Mouse (Mus musculus) neural tube, embryonic 11.5 days (tissue): Measurements from ENCODE around the gene Pde10a. TPM values are rescaled to one million over a fixed set of nuclear protein-coding genes. Genes with fewer than 3 reads are reported as not detected.
A peak's percentile ranks its signal among the peaks of the same experiment; 100 is the strongest.

Experiments used
- ATAC-seq: fragments of 200-750 bp; cut with Nextera tagmentation; 2 replicates; pipeline ENCODE4 v1.8.0; 2017; ENCODE audit warnings: moderate number of reproducible peaks, mild to moderate bottlenecking, moderate TSS enrichment, moderate library complexity; ENCODE audit not compliant: insufficient read depth, low FRiP score, low TSS enrichment
- DNase-seq: peaks from one replicate; pipeline ENCODE4 v3.0.0-alpha.2; 2015; ENCODE audit warnings: low spot score
- H3K27ac ChIP-seq: fragments of 300-500 bp; sonication (generic); 2 replicates; pipeline ENCODE4 v1.5.1; 2014; ENCODE audit warnings: low read depth, mild to moderate bottlenecking, low read length
- H3K27me3 ChIP-seq: fragments of 300-500 bp; sonication (generic); 2 replicates; pipeline ENCODE4 v1.6.1; 2014; ENCODE audit warnings: mild to moderate bottlenecking, low read length, mixed read lengths; ENCODE audit not compliant: control insufficient read depth, insufficient read depth
- H3K36me3 ChIP-seq: fragments of 300-500 bp; sonication (generic); 2 replicates; pipeline ENCODE4 v1.6.1; 2014; ENCODE audit warnings: mild to moderate bottlenecking, low read length, moderate library complexity, mixed read lengths; ENCODE audit not compliant: control insufficient read depth, insufficient read depth
- H3K4me1 ChIP-seq: fragments of 300-500 bp; sonication (generic); 2 replicates; pipeline ENCODE4 v1.6.1; 2014; ENCODE audit warnings: low read length, mixed read lengths; ENCODE audit not compliant: control insufficient read depth, insufficient read depth
- H3K4me2 ChIP-seq: fragments of 300-500 bp; sonication (generic); 2 replicates; pipeline ENCODE4 v1.6.1; 2014; ENCODE audit warnings: low read depth, mild to moderate bottlenecking, moderate library complexity
- H3K4me3 ChIP-seq: fragments of 300-500 bp; sonication (generic); 2 replicates; pipeline ENCODE4 v1.5.1; 2014; ENCODE audit warnings: low read depth, low read length
- H3K9ac ChIP-seq: fragments of 300-500 bp; sonication (generic); 2 replicates; pipeline ENCODE4 v1.6.1; 2014; ENCODE audit warnings: mild to moderate bottlenecking, low read length
- H3K9me3 ChIP-seq: fragments of 300-500 bp; sonication (generic); 2 replicates; pipeline ENCODE4 v1.6.1; 2016; ENCODE audit warnings: low read length; ENCODE audit not compliant: control insufficient read depth
- WGBS: fragments of 180-500 bp; shearing (Covaris S2); extraction: QIAGEN DNeasy Blood & Tissue Kit; methylation state at CpG from one replicate; pipeline ENCODE4 v1.1.7; 2014; 5-methylcytosine and 5-hydroxymethylcytosine counted together
- polyA plus RNA-seq: library from polyadenylated mRNA; unstranded; fragments of >200 nt; fragmentation: Nextera tagmentation; extraction: Ambion mirVana; gene quantifications from 2 replicates; pipeline ENCODE4 v1.2.1, GENCODE M21; 2014

The Pde10a gene
- polyA plus RNA-seq, 1 experiment from 2014 or later = 5.9 TPM

DNA sequence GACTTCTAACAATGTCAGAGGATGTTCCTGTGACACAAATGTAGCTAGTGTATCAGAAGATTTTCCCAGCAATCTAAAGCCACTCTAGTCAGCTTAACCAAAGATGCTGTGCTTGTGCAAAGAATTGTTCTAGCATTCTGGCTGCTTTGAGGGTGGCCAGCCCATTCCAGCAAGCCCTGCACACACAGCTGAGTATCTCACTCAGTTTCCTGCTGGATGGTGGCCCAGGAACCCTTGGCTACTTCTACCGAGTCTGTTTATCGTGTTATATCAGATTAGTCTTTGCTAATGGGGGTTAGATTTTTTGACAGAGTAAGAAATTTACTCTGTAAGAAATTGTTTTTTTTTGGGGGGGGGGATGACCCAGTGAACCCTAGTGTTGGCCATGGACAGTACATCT is 95.9 kb downstream of the Pde10a start:
- Histone ChIP-seq H3K9me3 (no peaks in the 10 kb centered on the region), H3K4me3 (no peak overlapping the region), H3K4me2 (no peak overlapping the region), H3K27ac (no peak overlapping the region), H3K9ac (no peak overlapping the region), H3K27me3 (no peaks in the 10 kb centered on the region), H3K36me3 (no peaks in the 10 kb centered on the region), H3K4me1 (peaks cover 2% of the 10 kb centered on the region; the same call in 1 of the 2 replicates)
- 80% methylated on average over 2 of the region's 2 CpGs for WGBS
- ATAC-seq = no peak
- no peak for DNase-seq

DNA sequence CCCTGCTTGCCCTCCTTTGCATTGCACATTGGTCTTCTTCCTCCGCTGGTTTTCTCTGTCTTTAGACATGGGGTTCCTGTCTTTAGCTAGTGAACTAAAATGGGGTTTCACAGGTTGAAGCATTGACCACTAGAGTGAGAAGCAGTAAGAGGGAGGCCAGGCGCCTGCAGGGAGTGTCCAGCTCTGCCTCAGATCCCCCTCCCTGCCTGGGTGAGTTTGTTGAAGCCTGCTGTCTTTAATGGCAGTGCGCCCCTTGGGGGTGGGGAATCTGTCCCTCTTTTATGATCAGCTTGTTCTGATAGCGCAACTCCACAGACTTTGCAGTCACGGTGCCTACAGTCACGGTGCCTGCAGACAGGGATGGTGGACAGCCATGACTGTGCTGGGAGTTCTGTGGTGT is 96.7 kb downstream of the Pde10a start:
- H3K27ac ChIP-seq = no peak overlapping the region

GRCm38 (mm10) chr17:8626421-8626820 is 101.2 kb downstream of the Pde10a start:
- Histone ChIP-seq H3K36me3 (no peaks in the 10 kb centered on the region), H3K9ac (no peak overlapping the region), H3K27me3 (no peaks in the 10 kb centered on the region), H3K4me1 (peaks cover 2% of the 10 kb centered on the region; the same call in 1 of the 2 replicates), H3K27ac (no peak overlapping the region), H3K4me2 (no peak overlapping the region), H3K9me3 (no peaks in the 10 kb centered on the region), H3K4me3 (no peak overlapping the region)
- whole genome bisulfite sequencing = 57% methylated on average over 8 of the region's 8 CpGs
- DNase-seq (no peak), ATAC-seq (no peak)

More for the DNA sequence above, 96.7 kb downstream of the Pde10a start:
- no peaks in the 10 kb centered on the region for H3K27me3 ChIP-seq
- peaks cover 2% of the 10 kb centered on the region; the same call in 1 of the 2 replicates for H3K4me1 ChIP-seq
- H3K4me3 ChIP-seq = no peak overlapping the region
- 19% methylated on average over 6 of the region's 6 CpGs for WGBS
- H3K9ac ChIP-seq = no peak overlapping the region
- DNase-seq (no peak), ATAC-seq (no peak)
- no peaks in the 10 kb centered on the region for H3K36me3 ChIP-seq
- no peak overlapping the region for H3K4me2 ChIP-seq
- no peaks in the 10 kb centered on the region for H3K9me3 ChIP-seq

- Histone ChIP-seq H3K4me3 (no peak overlapping the region), H3K4me2 (no peak overlapping the region), H3K9me3 (no peaks in the 10 kb centered on the region), H3K4me1 (peaks cover 8% of the 10 kb centered on the region), H3K9ac (no peak overlapping the region), H3K27me3 (no peaks in the 10 kb centered on the region), H3K27ac (no peak overlapping the region), H3K36me3 (no peaks in the 10 kb centered on the region)
- DNase-seq (no peak), ATAC-seq (no peak)
- WGBS = 80% methylated on average over 1 of the region's 1 CpGs
Measured at GRCm38 (mm10) chr17:8631701-8632100, 106.5 kb downstream of the Pde10a start.

DNA sequence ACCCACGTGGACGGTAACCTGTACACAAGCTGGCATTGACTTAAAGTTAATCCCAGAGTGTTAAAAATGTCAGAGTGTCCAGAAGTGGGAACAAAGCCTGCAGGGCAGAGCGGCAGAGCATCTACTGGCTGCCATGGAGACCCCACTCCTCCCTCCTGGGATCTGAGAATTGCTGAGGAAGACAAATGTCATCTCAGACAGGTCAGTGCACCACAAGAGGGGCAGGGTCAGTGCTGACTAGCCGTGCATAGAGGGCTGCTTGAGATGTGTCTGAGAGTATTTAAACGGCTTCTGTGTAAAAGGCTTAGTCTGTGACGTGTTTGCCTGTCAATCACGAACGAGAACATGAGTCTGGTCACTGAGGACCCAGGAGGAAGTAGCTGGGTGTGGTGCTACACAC is 108.4 kb downstream of the Pde10a start:
- no peaks in the 10 kb centered on the region for H3K9me3 ChIP-seq
- no peak overlapping the region for H3K9ac ChIP-seq
- ATAC-seq (peak; percentile 35; the same call in 1 of the 2 replicates), DNase-seq (peak; percentile 46)
- H3K4me1 ChIP-seq = peaks cover 8% of the 10 kb centered on the region
- H3K4me2 ChIP-seq = no peak overlapping the region
- no peak overlapping the region for H3K4me3 ChIP-seq
- 27% methylated on average over 8 of the region's 8 CpGs for WGBS
- no peaks in the 10 kb centered on the region for H3K36me3 ChIP-seq
- peak overlapping the region; percentile 27; the same call in 1 of the 2 replicates for H3K27ac ChIP-seq
- no peaks in the 10 kb centered on the region for H3K27me3 ChIP-seq

GRCm38 (mm10) chr17:8634476-8634875 is 109.3 kb downstream of the Pde10a start:
- no peaks in the 10 kb centered on the region for H3K36me3 ChIP-seq
- H3K4me2 ChIP-seq = no peak overlapping the region
- no peaks in the 10 kb centered on the region for H3K9me3 ChIP-seq
- DNase-seq (no peak), ATAC-seq (no peak)
- no peak overlapping the region for H3K9ac ChIP-seq
- H3K4me1 ChIP-seq = peaks cover 8% of the 10 kb centered on the region
- no peak overlapping the region for H3K4me3 ChIP-seq
- no peak overlapping the region for H3K27ac ChIP-seq
- H3K27me3 ChIP-seq = no peaks in the 10 kb centered on the region
- 91% methylated on average over 4 of the region's 4 CpGs for WGBS

GRCm38 (mm10) chr17:8636231-8636630 is 111.1 kb downstream of the Pde10a start:
- H3K36me3 ChIP-seq = no peaks in the 10 kb centered on the region
- no peaks in the 10 kb centered on the region for H3K27me3 ChIP-seq
- ATAC-seq (no peak), DNase-seq (no peak)
- H3K9ac ChIP-seq = no peak overlapping the region
- H3K27ac ChIP-seq = no peak overlapping the region
- H3K4me2 ChIP-seq = no peak overlapping the region
- H3K9me3 ChIP-seq = no peaks in the 10 kb centered on the region
- no peak overlapping the region for H3K4me3 ChIP-seq
- peaks cover 8% of the 10 kb centered on the region for H3K4me1 ChIP-seq
- 63% methylated on average over 3 of the region's 3 CpGs for WGBS

DNA sequence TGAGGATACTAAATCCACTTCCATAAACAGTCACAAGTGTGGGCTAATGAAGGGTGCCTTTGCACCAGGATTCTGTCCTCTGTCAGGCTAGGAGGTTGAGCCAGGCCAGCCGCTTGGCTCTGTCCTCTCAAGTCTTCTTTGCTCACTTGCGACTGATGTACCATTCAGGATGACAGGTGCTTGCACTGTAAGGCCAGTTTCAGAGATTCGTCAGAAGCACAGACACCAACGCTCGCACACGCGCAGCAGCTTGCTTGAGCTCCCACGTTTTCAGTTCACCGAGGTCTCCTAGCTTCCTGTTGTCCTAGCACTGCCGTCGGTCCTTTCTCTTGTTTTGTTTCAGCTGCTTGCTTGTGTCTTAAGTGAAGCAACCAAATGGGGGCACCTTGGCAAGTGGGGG is 111.5 kb downstream of the Pde10a start:
- ATAC-seq (no peak), DNase-seq (no peak)
- 68% methylated on average over 11 of the region's 11 CpGs for WGBS
- Histone ChIP-seq H3K4me2 (no peak overlapping the region), H3K4me1 (peaks cover 8% of the 10 kb centered on the region), H3K36me3 (no peaks in the 10 kb centered on the region), H3K9me3 (no peaks in the 10 kb centered on the region), H3K27me3 (no peaks in the 10 kb centered on the region), H3K27ac (no peak overlapping the region), H3K9ac (no peak overlapping the region), H3K4me3 (no peak overlapping the region)

- no peak for DNase-seq
- H3K4me3 ChIP-seq = no peak overlapping the region
- WGBS = 68% methylated on average over 4 of the region's 4 CpGs
Measured at GRCm38 (mm10) chr17:8637181-8637580, 112.0 kb downstream of the Pde10a start.

More at GRCm38 (mm10) chr17:8637181-8637580, 112.0 kb downstream of the Pde10a start:
- Histone ChIP-seq H3K4me2 (no peak overlapping the region), H3K36me3 (no peaks in the 10 kb centered on the region), H3K27me3 (no peaks in the 10 kb centered on the region), H3K9me3 (no peaks in the 10 kb centered on the region), H3K27ac (no peak overlapping the region), H3K4me1 (peaks cover 8% of the 10 kb centered on the region), H3K9ac (no peak overlapping the region)
- ATAC-seq = no peak
